Mouse (Mus musculus) intestine, embryonic 16.5 days (tissue): ENCODE data around the gene Taar8a. TPM values are rescaled to one million over a fixed set of nuclear protein-coding genes. Genes with fewer than 3 reads are reported as not detected.

ENCODE experiments used
- ATAC-seq: fragments of 200-750 bp; cut with Nextera tagmentation; 2 replicates; pipeline ENCODE4 v1.8.0; 2017; ENCODE audit warnings: moderate TSS enrichment, moderate library complexity
- H3K27ac ChIP-seq: fragments of 300-500 bp; sonication (generic); 2 replicates; pipeline ENCODE4 v1.5.1; 2014; ENCODE audit warnings: mild to moderate bottlenecking, low read length
- H3K27me3 ChIP-seq: fragments of 300-500 bp; sonication (generic); replicated peaks from 2 replicates; pipeline ENCODE4 v1.6.1; 2014; ENCODE audit warnings: low read length, control low read depth, mixed read lengths; ENCODE audit not compliant: control insufficient read depth, insufficient read depth
- H3K36me3 ChIP-seq: fragments of 300-500 bp; sonication (generic); 2 replicates; pipeline ENCODE4 v1.6.1; 2014; ENCODE audit warnings: low read length, control low read depth; ENCODE audit not compliant: control insufficient read depth, insufficient read depth
- H3K4me1 ChIP-seq: fragments of 300-500 bp; sonication (generic); 2 replicates; pipeline ENCODE4 v1.6.1; 2014; ENCODE audit warnings: low read length, control low read depth, mixed read lengths; ENCODE audit not compliant: control insufficient read depth, insufficient read depth
- H3K4me2 ChIP-seq: fragments of 300-500 bp; sonication (generic); 2 replicates; pipeline ENCODE4 v1.6.1; 2014; ENCODE audit warnings: low read depth, low read length, control low read depth
- H3K4me3 ChIP-seq: fragments of 300-500 bp; sonication (generic); 2 replicates; pipeline ENCODE4 v1.5.1; 2014; ENCODE audit warnings: mild to moderate bottlenecking, low read length
- H3K9ac ChIP-seq: fragments of 300-500 bp; sonication (generic); 2 replicates; pipeline ENCODE4 v1.6.1; 2014; ENCODE audit warnings: low read depth, low read length
- H3K9me3 ChIP-seq: fragments of 300-500 bp; sonication (generic); 2 replicates; pipeline ENCODE4 v1.6.1; 2016; ENCODE audit warnings: low read length, control low read depth; ENCODE audit not compliant: control insufficient read depth
- WGBS: fragments of 180-500 bp; shearing (Covaris S2); extraction: QIAGEN DNeasy Blood & Tissue Kit; methylation state at CpG from one replicate; pipeline ENCODE4 v1.1.7; 2014; 5-methylcytosine and 5-hydroxymethylcytosine counted together
- polyA plus RNA-seq: library from polyadenylated mRNA; unstranded; fragments of >200 nt; fragmentation: Nextera tagmentation; extraction: Ambion mirVana; gene quantifications from 2 replicates; pipeline ENCODE4 v1.2.1, GENCODE M21; 2015

Gene Taar8a
- polyA plus RNA-seq, 1 experiment from 2014 or later, result not detected

DNA sequence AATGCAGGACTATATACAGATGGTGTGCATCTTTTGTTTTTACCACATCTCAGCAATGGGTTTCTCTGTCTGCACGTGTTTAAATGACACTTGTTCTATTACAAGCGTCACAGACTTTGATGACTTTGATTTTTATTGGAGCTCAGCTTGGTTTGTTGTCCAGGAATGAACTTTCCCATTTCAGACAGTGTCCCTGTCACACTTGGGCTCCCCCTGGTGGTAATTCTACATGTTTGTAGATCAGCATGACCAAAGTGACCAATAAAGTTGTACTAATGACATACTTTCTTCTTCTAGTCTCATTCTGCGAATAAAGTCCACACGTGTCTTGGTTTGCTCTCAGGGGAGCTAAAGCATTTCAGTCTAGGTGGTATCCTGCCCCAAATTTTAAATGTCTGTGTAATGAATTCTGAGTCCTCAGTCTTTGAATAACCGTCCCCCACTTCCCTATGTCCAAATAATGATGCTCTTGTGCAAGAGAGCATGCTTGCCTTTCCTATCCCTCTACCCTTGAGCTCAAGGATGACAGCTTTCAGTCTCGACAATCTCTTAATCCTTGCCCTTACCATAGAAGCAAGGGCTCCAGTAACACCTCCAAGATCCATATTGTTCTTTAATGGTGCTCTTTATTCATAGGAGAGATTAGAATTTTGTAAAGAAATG is 34.9 kb downstream of the Taar8a start:
- H3K4me3 ChIP-seq, result no peak overlapping the region
- ATAC-seq, result no peak
- H3K27ac ChIP-seq, result no peak overlapping the region
- H3K9me3 ChIP-seq, result no peaks in the 10 kb centered on the region
- H3K9ac ChIP-seq, result no peak overlapping the region
- 48% methylated on average over 6 of the region's 6 CpGs for WGBS
- no peaks in the 10 kb centered on the region for H3K27me3 ChIP-seq
- no peaks in the 10 kb centered on the region for H3K36me3 ChIP-seq
- H3K4me1 ChIP-seq, result peaks cover 8% of the 10 kb centered on the region; the same call in 1 of the 2 replicates
- no peak overlapping the region for H3K4me2 ChIP-seq

Other genes starting within 250 kb of the Taar8a start
- 0.21 and 0.31 TPM in 2 replicates for gene Vnn3, start 225.0 kb upstream of the Taar8a start, polyA plus RNA-seq
- gene Vnn1, start 181.8 kb upstream of the Taar8a start, polyA plus RNA-seq, result 2.6 and 2.7 TPM in 2 replicates
- not detected in 2 replicates for gene Taar1, start 156.1 kb upstream of the Taar8a start, polyA plus RNA-seq
- gene Taar2, start 137.9 kb upstream of the Taar8a start, polyA plus RNA-seq, result not detected in 2 replicates
- gene Taar3, start 126.9 kb upstream of the Taar8a start, polyA plus RNA-seq, result not detected in 2 replicates
- not detected in 2 replicates for gene Taar4, start 116.0 kb upstream of the Taar8a start, polyA plus RNA-seq
- not detected in 2 replicates for gene Taar5, start 105.8 kb upstream of the Taar8a start, polyA plus RNA-seq
- gene Taar6, start 90.9 kb upstream of the Taar8a start, polyA plus RNA-seq, result not detected in 2 replicates
- gene Taar7a, start 83.0 kb upstream of the Taar8a start, polyA plus RNA-seq, result not detected in 2 replicates
- gene Taar7b, start 76.6 kb upstream of the Taar8a start, polyA plus RNA-seq, result not detected in 2 replicates
- gene Taar7d, start 49.3 kb upstream of the Taar8a start, polyA plus RNA-seq, result not detected in 2 replicates
- gene Taar7e, start 38.9 kb upstream of the Taar8a start, polyA plus RNA-seq, result not detected in 2 replicates
- not detected in 2 replicates for gene Taar7f, start 27.0 kb upstream of the Taar8a start, polyA plus RNA-seq
- not detected in 2 replicates for gene Taar8b, start 15.8 kb downstream of the Taar8a start, polyA plus RNA-seq
- gene Taar8c, start 25.4 kb downstream of the Taar8a start, polyA plus RNA-seq, result 0.13 TPM in 1 of 2 replicates, not detected in the other
- gene Taar9, start 33.0 kb downstream of the Taar8a start, polyA plus RNA-seq, result not detected in 2 replicates
- gene Stx7, start 72.8 kb downstream of the Taar8a start, polyA plus RNA-seq, result 148 and 158 TPM in 2 replicates
- 10.8 and 11.7 TPM in 2 replicates for gene Moxd1, start 147.0 kb downstream of the Taar8a start, polyA plus RNA-seq